Mouse (Mus musculus): ENCODE results near the gene Nfic. TPM values are rescaled to one million over a fixed set of nuclear protein-coding genes. Genes with fewer than 3 reads are reported as not detected.

Gene Nfic
- polyA plus RNA-seq, 1 experiment from 2014 or later, result 41.8 TPM

GRCm38 (mm10) chr10:81425236-81425850 is 30.1 kb downstream of the Nfic start:
- no peaks in the 10 kb centered on the region for H3K27me3 ChIP-seq
- in situ Hi-C loops (cut with MboI; ENCODE audit: low pct_unique_long_range_greater_than_20kb), result no loop called here
- ATAC-seq (no peak), DNase-seq (ENCODE audit: low read depth, low spot score) (no peak)
- CTCF ChIA-PET, result interaction anchor here (1.5 kb wide), 1 partner anchor 20 kb away, joined by 3 read pairs; no protein-coding TSS in a partner anchor
- POLR2A ChIA-PET, result no interaction called here
- no peak for TF ChIP-seq CTCF (IDR thresholded peaks at IDR 0.05)

DNA sequence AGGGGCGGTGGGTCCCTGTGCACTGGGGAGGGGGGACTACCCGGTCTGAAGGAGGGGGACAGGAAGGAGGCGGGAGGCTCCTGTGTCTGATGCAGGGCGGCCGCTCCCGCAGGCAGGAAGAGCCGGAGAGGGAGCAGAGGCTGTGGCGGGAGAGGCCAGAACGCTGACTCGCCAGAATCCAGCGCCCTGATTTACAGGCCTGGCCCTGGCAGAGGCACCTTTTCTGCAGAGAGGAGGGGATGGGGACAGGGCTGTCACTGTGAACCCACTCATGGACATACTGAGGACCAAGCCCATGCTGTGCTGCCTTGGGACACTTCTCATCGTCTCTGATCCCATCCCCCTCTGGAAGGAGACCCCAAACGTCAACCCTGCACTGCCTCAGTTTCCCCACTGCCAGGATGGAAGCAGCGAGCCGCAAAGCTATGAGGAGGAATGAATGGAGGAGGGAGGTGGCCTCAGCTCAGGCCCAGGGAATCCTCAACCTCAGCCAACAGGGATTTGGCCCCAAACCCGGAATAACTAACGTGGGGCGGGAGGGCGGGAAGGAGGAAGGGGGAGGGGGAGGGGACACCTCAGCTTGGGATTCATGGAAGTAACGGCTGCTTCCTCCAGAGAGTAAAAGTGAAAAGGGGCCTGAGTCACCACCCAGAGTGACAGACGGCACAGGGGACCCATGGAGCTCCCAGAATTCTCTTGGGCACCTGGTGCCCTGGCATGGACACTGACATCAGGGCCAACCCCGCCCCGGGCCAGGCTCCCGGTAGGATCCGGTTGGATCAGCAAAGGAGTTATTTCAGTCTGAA is 31.0 kb downstream of the Nfic start:
- in situ Hi-C loops (cut with MboI; ENCODE audit: low pct_unique_long_range_greater_than_20kb), result no loop called here
- DNase-seq (ENCODE audit: low read depth, low spot score) (no peak), ATAC-seq (no peak)
- POLR2A ChIA-PET, result interaction anchor here (0.5 kb wide), 1 partner anchor 41 kb away, joined by 6 read pairs; no protein-coding TSS in a partner anchor
- H3K27me3 ChIP-seq, result no peaks in the 10 kb centered on the region
- CTCF ChIA-PET, result interaction anchor here (1.5 kb wide), 1 partner anchor 19 kb away, joined by 3 read pairs; no protein-coding TSS in a partner anchor
- TF ChIP-seq CTCF (IDR thresholded peaks at IDR 0.05), result no peak

GRCm38 (mm10) chr10:81423476-81424245 is 31.8 kb downstream of the Nfic start:
- H3K27me3 ChIP-seq, result no peaks in the 10 kb centered on the region
- DNase-seq (ENCODE audit: low read depth, low spot score) (no peak), ATAC-seq (no peak)
- in situ Hi-C loops (cut with MboI; ENCODE audit: low pct_unique_long_range_greater_than_20kb), result no loop called here
- ChIA-PET POLR2A (no interaction called here), CTCF (interaction anchor here (1.5 kb wide), 1 partner anchor 18 kb away, joined by 3 read pairs; no protein-coding TSS in a partner anchor)
- no peak for TF ChIP-seq CTCF (IDR thresholded peaks at IDR 0.05)

DNA sequence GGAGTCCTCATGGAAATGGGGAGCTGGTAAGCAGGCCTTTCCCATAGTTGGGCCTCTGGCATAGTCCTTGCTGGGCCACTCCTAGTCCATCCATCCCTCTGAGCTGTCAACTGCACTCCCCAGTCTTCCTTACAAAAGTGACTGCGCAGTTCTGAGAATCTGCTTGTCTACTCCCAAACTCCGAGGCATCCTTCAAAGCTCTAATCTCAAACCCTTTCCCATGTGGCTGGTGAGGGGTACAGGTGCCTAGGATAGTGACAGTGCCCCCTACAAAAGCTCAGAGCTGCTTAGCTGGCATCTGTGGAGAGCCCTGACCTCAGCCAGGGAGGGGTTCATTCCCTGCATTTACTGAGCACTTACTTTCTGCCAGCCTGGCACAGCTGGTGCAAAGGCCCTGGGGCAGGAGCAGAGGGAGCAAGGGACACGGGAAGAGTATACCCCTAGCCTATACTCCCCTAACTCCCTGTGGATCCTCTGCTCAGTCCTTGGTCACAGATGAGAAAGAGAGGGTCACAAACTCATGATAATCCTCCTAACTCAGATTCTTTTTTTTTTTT is 32.7 kb downstream of the Nfic start:
- no peak for TF ChIP-seq CTCF (IDR thresholded peaks at IDR 0.05)
- in situ Hi-C loops (cut with MboI; ENCODE audit: low pct_unique_long_range_greater_than_20kb), result no loop called here
- DNase-seq (ENCODE audit: low read depth, low spot score) (no peak), ATAC-seq (no peak)
- POLR2A ChIA-PET, result no interaction called here
- H3K27me3 ChIP-seq, result no peaks in the 10 kb centered on the region
- CTCF ChIA-PET, result interaction anchor here (1.0 to 1.5 kb wide), 2 partner anchors 12 to 17 kb away, joined by 3 to 5 read pairs; no protein-coding TSS in a partner anchor

DNA sequence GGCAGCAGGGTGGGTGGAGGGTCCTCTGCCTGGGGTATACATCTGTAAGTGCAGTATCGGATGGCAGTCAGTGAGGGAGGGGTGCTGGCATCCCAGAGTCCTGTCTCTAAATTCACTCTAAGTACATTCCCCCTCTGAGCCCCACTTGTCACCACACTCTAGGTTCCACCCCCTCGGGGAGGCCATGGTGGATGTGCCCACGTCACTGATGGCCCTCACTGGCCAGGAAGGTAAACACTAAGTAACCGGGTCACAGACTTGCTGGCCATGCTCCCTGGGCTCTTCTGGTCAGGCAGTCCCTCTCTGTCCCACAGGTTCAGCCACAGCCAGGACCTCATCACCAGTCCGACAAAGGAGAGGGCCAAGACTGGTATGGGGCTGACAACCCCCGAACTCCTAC is 33.2 kb downstream of the Nfic start:
- DNase-seq (ENCODE audit: low read depth, low spot score), result no peak
- no peak for TF ChIP-seq CTCF (IDR thresholded peaks at IDR 0.05)

DNA sequence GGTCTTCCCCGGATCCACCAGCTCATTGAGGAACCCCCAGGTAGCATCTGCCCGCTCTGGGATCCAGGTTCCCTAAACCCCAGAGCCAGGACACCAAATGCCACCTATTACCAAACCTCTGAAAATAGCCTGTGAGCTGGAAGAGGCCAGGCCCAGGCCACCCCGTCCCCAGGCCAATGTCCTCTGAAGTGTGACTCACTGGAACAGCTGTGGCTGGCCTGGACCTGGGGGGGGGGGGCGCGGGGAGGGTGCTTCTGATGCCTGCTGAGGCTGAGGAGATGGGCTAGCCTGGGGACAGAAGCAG is 33.7 kb downstream of the Nfic start:
- ATAC-seq (no peak), DNase-seq (ENCODE audit: low read depth, low spot score) (no peak)
- ChIA-PET POLR2A (no interaction called here), CTCF (interaction anchor here (1.5 kb wide), 1 partner anchor 16 kb away, joined by 5 read pairs; no protein-coding TSS in a partner anchor)
- no peaks in the 10 kb centered on the region for H3K27me3 ChIP-seq
- TF ChIP-seq CTCF (IDR thresholded peaks at IDR 0.05), result no peak
- in situ Hi-C loops (cut with MboI; ENCODE audit: low pct_unique_long_range_greater_than_20kb), result no loop called here

More for the DNA sequence above, 33.2 kb downstream of the Nfic start:
- in situ Hi-C loops (cut with MboI; ENCODE audit: low pct_unique_long_range_greater_than_20kb), result no loop called here
- ATAC-seq, result no peak
- CTCF ChIA-PET, result interaction anchor here (1.0 to 1.5 kb wide), 2 partner anchors 11 to 16 kb away, joined by 3 to 5 read pairs; no protein-coding TSS in a partner anchor
- POLR2A ChIA-PET, result no interaction called here
- H3K27me3 ChIP-seq, result no peaks in the 10 kb centered on the region

DNA sequence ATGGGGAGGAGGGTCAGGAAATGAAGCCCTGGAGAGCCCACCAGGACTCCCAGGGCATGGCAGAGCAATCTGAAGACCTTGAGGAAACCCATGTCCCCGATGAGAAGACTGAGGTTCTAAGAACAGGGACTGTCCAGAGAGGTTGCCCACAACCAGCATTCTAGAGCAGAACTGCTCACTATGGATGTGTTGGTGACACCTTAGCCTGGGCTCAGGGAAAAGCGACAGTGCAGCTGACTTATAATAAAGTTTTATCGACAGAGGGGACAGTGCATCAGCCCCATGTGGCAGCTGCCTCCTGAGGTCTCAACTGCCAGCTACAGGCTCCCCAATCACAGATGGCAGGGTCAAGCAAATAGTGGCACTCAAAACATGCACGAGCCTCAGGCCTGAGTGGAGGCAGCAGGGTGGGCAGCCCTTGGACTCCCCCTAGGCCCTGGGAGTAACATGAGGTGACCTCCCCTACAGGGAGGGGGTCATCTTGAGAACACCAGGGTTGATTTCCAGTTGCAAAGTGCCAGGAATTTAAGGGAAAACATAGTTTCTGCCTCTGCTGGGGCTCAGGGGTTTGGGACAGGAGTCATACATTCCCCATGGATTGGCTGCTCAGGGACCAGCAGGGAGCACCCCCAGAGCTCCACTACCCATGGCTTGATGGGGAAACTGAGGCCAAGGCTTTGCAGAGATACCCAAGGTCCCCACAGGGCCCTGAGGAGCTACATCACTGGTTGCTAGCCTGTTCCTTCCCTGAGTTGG is 34.2 kb downstream of the Nfic start:
- DNase-seq (ENCODE audit: low read depth, low spot score) (no peak), ATAC-seq (no peak)
- ChIA-PET CTCF (interaction anchor here (1.5 kb wide), 1 partner anchor 15 kb away, joined by 5 read pairs; no protein-coding TSS in a partner anchor), POLR2A (no interaction called here)
- in situ Hi-C loops (cut with MboI; ENCODE audit: low pct_unique_long_range_greater_than_20kb), result no loop called here
- TF ChIP-seq CTCF (IDR thresholded peaks at IDR 0.05), result no peak
- H3K27me3 ChIP-seq, result no peaks in the 10 kb centered on the region

- DNase-seq (ENCODE audit: low read depth, low spot score), result no peak
- no peak for ATAC-seq
- TF ChIP-seq CTCF (IDR thresholded peaks at IDR 0.05), result no peak
- CTCF ChIA-PET, result no interaction called here
- no peaks in the 10 kb centered on the region for H3K27me3 ChIP-seq
- POLR2A ChIA-PET, result no interaction called here
- in situ Hi-C loops (cut with MboI; ENCODE audit: low pct_unique_long_range_greater_than_20kb), result no loop called here
These were observed 35.2 kb downstream of the Nfic start for GRCm38 (mm10) chr10:81420191-81420767.

DNA sequence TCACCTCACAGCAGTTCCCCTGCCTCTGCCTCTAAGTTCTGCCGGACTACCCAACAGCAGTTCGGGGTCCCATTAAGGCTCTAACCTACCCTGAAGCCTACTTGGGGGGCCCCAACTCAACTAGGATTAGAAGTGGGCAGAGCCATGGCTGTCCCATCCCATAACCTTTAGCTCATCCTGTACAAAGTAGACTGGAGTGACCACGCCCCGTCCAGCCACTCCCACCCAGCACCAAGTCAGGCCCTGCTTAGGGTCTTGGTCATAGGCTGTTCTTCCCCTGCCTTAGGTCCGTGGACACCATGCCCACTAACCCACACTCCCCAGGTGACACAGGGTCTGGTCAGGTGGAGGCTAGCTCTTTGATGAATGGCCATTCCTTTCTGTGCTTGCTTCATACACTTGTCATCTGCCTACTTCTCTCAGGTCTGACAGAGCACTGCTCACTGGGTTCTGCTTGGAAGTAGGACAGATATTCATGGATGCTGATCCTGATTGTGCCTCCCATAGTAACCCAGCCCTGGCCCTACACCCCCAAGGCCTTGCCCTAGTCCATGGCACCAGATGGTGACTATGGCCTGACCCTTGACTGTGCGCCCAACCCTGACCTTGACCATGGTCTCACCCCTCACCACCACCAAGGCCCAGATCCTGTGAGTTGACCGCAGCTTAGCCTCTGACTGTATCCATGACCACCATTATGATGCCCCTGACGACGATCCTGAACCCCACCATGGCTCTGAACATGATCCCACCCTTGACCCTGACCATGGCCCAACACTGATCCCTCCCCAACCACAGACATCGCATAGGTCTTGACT is 36.1 kb downstream of the Nfic start:
- no peak for TF ChIP-seq CTCF (IDR thresholded peaks at IDR 0.05)
- ATAC-seq, result no peak
- DNase-seq (ENCODE audit: low read depth, low spot score), result no peak
- CTCF ChIA-PET, result interaction anchor here (1.7 kb wide), 1 partner anchor 12 kb away, joined by 6 read pairs; no protein-coding TSS in a partner anchor
- in situ Hi-C loops (cut with MboI; ENCODE audit: low pct_unique_long_range_greater_than_20kb), result no loop called here
- no peaks in the 10 kb centered on the region for H3K27me3 ChIP-seq
- POLR2A ChIA-PET, result no interaction called here
